Mouse (Mus musculus): ENCODE data around the gene Fance.
"Not testable (repeated sequence)": the region's sequence is repeated elsewhere in the genome, so short reads cannot be mapped to it uniquely, and the experiment has no call there.

Fance gene

DNA sequence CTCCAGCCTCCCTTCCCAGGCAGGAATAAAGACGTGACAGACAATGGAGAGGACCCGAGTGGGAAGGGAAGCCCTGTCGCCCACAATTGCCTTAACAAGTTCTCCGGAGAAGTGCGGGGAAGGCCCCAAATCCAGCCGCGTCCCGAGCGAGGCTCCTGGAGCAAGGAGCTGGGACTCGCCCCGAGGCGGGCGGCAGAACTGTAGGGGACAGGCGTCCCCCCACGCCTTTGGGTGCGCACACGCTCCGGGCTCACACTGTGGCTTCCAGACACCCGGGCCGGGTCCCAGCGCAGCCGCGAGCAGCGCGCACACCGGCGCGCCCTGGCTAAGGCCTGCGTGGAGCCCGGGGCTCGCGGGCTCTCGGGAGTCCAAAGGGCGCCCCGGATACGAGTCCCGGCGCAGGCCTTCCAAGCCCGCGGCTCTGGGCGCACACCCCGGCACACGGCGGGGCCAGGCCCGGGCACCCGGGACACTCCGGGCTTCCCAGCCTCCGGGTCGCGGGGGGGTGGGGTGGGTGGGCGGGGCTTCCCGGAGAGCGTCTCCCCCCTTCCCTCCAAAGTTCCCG is 36.7 kb downstream of the Fance start:
- DNase-seq = peak; percentile 65 to 91

DNA sequence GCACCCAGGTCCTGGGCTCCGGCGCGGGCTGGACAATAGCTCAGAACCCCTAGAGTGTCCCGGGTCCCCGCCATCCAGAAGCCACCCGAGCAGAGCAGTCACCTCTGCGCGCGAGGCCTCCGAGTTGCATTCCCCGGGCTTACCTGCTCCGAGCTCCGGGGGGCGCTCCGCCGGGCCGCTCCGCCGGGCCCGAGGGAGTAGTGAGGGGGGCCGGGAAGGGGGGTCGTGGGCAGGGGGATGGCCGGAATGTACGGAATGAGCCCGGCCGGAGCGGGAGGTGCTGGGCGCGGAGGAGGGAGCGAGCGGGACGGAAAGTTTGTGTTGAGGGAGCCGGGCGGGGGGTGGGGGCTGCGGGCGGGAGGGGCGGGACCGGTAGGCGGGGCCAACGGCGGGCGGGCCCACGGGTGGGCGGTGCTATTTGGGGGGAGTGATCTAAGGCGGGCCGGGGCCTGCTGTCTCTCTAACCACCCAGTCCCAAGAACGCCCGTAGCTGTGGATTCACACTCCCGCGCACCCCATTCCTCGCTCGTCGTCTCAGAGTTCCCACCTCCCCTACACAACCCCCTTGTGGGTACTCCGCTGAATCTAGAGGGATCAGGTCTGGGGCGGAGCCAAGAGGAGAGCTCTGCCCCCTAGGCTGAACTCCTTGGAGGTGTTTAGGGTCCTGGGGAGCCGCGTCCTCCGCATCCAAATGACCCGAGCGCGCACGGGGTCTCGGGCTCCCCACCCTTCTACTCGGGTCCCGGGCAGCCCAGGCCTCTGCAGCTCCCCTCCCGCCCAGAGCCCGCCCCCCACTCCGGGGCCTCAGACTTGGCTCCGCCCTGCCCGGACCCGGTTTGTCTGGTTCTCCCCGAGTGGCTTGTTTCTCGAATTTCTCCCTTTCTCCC is 37.4 kb downstream of the Fance start, which contains the start of gene Tead3:
Tead3 (minus strand) TSS at position 352 of the 887 bp plus-strand sequence.
- peak; percentile 84 to 91 for DNase-seq

DNA sequence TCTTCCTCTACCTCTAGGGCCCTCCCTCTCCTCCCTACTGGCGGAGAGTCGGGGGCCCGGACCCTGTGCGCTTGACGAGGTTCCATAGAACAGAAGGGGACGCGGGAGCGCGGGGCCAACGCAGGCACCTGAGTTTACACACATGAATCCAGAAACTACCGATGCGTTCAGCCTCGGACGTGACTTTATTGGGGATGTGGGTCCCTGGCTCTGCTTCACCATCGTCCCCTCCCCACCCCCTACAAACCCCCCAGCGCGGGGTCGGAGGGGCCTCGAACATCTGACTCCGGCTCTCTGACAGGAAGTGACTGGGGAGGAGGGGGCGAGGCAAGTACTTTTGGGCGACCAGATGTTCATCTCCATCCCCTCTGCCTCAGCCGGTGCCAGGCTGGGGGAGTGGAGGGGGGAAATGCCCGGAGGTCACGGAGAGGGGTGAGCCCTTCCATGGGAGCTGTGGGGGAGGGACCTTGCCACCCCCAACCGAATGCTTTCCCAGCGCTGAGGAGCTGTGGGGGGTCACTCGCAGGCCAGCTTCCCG is 38.1 kb downstream of the Fance start:
- peak in 1 of 2 experiments; percentile 56 for DNase-seq

DNA sequence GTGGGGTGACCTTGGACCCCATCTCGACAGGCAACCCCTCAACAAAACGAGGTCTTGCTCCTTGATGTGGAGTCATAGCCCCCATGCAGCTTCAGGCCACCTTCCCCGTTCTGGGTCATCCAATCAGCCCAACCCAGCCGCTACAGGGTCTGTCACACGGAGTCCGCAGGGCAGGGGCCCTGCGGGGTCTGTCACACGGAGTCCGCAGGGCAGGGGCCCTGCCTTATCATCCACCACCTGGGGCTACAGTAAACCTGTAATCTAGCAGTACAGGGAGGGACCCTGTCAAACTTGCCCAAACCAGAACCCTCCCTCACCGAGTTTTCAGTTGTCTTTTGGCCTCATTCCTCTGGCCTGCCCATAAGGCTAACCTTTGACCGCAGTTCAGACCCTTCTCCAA is 38.7 kb downstream of the Fance start:
- no peak for DNase-seq

DNA sequence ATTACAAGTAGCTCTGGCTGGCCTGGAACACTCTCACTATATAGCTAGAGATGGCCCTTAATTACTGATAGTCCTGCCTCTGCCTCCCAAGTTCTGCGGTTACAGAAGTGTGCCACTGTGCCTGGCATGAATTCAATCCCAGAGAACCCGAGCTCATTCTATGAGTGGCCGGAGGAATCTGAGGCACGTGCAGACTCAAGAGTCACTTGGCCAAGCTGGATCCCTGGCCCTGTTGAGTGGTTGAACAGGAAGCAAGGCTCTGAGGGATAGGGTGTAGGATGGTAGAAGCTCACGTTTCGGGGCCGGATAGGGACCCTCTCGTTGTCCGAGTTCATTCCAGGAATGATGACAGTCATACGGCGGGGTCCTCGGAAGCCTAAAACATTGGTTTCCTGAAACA is 42.6 kb downstream of the Fance start:
- no peak for DNase-seq

DNA sequence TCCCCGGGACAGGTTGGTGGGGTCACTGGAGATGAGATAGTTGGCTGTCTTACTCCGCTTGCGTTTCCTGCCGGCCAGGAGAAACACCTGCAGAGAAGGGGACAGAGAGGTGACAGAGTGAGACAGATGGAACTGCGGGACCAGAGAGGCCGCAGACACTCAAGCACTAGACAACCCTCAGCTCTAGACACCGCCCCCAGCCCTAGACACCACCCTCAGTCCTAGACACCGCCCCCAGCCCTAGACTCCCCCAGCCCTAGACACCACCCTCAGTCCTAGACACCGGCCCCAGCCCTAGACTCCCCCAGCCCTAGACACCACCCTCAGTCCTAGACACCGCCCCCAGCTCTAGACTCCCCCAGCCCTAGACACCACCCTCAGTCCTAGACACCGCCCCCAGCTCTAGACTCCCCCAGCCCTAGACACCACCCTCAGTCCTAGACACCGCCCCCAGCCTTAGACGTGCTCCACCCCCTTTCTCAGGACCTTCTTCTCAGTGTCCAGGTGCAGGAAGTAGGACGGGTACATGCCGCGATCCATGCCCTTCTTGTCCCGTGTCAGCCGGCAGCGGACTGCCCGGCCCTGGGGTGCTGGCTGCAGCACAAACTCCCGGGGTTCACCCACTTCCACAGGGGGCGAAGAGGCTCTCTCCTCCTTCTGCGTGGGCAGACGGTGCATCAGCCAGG is 45.4 kb downstream of the Fance start:
- DNase-seq = not testable (repeated sequence)

DNA sequence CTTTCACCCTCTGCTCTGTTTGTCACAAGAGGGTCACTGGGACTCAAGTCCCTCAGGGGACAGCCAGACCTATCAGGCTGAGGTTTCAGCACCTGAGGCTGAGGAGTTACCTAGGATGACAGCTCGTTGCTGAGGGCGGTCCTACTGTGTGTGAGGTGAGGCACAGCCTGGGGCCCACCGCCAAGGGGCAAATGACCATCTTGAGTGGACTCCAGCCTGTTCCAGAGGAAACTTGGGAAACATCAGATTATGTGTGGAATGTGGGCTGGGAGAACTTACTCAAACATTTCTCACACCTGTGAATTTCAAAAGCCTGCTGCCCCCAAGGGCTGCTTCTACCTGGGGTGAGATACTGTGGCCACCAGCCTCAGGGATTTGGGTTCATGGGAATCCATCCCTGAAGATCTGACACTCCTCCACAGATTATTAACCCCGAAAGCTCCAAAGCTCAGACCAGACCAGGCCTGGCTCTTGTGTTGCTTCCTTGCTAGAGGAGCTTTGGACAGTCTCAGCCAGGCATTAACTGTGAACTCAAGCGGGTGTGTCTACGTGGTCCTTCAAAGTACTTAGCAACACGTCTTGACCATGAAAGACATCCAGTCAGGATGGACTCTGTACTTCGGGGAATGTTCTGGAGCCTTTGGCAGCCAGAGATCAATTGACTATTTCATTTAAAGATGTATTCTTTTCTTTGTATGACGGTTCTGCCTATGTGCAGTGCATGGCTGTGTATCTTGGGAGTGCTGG is 47.4 kb downstream of the Fance start:
- DNase-seq = no peak

DNA sequence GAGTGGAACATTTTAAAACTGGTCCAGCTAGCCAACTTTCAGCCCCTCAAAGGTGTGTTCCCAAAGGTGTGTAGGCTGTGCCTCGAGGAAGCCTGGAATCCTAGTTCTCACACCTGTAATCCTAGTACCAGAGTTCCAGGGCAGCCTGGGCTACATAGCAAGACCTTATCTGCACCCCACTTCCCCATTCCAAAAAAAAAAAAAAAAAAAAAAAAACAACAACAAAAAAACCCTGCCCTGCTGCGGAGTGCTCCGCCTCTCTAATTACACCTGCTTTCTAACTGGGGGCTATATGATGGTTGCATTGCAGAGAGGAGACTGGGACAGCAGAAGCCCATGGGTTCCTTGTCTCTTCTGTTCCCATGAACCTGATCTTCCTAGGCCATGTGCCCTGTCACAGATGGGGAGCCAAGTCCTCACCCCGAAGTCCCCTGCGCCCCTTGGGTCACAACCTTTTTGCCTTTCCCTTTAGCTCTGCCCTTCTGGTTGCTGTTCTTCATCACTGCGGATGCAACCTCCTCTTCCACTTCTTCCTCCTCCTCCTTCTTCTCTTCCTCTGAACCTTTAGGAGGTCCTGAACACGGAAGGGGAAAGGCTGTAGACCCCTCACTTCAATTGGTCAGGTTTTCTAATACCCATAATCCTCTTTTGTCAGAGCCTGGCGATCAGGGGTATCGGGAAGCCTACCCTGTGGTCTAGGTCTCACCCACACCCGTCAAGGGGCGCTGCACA is 48.8 kb downstream of the Fance start:
- DNase-seq = no peak

DNA sequence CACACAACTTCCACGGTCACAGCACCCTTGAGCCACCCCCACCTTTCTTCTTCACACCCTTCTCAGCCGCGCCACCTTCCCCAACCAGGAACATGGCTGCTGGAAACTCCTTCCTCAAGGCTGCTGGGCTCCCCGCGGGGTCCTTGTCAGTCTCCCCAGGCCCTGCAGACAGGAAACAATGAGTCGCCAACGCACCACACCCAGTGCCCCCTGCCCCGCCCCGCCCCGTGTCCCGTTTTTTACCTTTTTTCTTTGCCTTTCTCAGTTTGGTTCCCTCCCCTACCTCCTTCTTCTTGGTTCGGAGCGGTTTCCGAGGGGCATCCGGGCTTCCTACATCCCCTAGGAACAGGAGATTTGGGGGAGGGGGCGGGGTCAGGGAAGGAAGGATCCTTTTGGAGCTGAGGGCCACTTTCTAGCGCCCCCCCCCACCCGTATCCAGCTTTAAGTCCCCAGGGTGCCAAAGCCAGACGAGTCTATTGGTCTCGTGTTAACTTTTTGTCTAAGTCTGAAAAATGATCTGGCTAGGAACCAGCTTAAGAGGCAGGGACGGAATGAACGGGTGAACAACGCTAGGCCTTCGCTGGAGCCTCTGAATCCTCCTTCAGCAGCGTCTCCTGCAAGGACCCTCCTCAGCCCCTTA is 49.5 kb downstream of the Fance start:
- DNase-seq = no peak

DNA sequence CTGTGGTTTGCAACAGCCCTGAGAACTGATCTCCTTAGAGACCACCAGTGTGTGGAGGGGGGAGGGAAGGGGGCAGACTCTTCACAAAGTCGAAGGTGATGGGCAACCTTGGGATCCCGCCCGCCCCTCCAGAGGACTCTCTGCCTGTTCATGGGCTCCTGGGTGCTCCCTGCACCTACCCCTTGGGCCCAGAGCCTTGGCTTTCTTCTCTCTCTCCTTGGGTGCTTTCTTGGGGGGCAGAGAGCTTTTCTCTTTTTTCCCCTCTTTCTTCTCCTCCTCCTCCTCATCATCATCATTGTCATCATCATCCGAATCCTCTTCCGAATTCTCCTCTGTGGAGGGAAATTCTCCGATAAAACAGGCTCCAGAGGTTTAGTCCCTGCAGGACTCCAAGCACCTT is 50.2 kb downstream of the Fance start:
- DNase-seq = no peak

DNA sequence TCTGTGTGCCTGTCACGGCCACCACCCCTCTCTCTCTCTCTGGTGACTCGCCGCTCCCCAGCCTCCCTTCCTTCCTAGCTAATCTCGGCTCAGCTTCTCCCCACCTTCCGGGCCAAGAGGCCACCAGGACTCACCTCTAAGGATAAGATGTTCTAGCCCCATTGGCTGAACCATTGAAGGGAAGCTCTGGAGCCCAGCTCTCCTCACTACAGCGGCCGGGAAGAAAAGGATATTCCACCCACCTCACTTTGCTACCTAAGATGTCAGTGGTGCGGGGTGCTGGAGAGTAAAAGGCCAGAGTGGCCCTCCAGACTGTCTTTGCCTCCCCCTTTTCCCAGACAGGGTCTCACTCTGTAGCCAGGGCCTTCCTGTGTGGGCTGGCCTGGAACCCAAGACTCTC is 51.8 kb downstream of the Fance start, which contains the start of gene Tulp1:
Tulp1 (minus strand) TSS at position 101 of the 400 bp plus-strand sequence.
- no peak for DNase-seq

DNA sequence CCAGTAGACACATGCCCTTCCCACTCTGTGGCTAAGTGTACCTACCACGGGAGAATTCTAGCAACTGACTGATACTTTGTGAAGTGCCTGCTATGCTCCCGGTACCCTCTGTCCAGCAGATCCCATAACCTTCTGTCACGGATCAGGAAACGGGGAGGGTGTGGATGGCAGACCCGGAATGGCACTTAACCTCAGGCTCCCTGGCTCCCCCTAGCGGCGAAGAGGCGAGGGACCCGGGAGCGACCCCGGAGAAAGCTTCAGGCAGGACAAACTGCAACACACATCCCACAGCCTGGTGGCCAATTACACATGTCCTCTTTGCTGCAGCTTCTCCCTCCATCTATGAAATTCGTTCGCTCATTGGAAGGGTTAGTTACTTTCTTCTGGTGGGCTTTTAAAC is 55.1 kb downstream of the Fance start:
- peak; percentile 87 to 92 for DNase-seq

DNA sequence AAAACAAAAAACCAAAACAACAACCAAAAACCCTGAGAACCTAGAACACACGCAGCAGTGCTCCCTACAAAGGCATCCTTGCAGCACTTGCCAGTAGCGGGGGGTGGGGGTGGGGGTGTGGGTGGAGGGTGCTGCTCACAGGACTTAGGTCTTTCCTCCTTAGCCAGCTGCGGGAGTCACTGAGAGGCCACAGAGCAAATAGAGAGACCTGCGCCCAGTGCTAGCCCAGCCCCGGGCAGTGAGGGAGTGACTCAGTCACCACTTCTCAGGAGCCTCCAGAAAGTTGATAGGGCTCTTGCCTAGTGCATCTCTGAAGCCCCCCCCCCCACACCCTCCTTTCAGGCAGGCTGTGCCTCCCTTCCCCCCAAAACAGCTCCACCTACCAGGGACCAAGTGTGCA is 55.7 kb downstream of the Fance start:
- DNase-seq = no peak

DNA sequence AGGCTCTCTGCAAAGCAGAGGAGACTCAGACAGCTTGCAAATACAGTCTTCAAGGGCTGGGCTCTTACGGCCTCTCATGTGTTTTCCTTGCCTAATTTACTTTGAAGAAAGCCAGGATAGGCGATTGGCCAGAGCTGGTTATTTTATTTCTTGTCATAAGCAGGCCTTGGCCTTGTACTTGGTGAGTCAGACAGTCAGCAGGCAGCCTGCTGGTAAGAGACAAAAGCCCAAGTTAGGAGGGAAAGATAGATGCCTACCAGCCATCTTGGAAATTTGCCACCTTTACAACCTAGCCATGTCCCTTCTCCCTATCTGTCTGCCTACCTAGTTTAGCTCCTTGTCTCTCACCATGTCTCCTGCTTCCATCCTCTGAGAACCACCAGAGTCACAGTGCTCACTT is 58.0 kb downstream of the Fance start:
- DNase-seq = no peak

DNA sequence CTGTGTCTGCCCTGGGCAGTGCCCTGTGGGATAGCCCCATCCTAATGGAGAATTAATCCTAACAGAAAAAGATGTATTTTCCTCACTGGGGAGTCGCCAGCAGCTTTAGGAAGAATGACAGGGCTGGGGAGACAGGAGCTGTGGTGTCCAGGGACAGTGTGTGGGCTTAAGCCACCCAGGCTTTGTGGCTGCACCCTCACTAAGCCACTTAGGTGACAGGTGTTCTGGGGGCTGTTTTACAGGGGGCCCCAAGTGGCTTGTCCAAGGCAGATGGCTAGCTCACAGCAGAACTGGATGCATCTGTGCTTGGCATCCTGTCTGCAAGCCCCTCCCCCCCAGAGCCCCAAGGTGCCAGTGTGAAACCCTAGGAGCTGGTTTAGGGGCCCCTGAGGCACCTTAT is 58.6 kb downstream of the Fance start:
- DNase-seq = no peak

DNA sequence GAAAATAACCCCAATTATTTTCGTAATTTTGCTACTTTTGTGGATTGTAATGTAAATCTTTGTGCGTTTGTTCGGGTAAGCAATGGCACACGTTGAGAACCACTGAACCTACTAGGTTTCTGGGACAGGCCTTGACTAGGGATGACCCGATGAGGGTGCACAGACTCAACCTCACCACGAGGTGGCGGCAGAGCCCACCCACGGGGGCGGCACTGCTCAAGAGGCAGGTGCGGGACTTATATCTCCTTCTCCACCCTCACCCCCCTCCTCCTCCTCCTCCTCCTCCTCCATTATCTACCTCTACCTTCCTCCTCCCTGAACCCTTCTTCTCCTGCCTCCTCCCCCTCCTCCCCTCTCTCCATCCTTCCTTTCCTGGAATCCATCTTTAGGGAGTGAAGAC is 60.5 kb downstream of the Fance start:
- DNase-seq = peak in 1 of 2 experiments; percentile 29

DNA sequence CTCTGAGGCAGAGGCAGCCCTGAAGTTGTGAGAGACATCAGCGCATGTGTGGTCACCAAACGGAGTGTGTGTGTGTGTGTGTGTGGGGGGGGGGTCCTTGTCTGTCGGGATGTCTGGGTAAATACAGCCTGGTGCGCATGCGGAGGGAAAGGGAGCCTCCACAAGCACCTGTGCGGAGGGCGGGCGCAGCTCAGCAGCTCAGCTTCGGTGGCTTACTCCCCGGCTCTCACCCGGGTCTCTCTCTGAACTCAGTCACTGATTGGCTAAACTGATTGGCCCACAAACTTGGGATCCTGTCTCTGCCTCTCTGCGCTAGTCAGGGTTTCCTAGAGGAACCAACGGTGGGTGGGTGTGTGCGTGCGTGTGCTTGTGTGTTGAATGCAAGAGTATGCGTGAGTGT is 61.2 kb downstream of the Fance start:
- no peak for DNase-seq

DNA sequence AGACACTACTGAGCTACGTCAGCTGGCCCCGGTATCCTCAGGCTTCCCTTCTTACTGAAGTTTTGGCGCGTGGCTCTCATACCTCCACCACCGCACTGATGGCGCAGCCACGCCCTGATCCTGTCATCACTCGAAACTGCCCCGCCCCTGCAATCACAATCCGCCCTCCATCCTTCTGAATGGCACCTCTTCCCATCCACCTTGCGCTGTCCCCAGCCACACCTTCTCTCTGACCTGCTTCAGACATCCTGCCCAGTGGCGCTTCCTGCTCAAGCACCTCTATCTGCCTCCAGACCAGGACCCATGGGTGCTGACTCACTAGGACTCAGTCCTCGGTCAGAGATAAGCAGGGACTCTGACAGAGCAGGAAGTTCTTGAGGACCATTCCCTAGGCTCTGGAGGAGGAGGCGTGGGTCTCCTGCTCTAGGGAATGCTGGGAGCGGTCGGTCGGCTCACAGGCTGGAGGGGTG is 62.3 kb downstream of the Fance start:
- DNase-seq = no peak
